Mouse (Mus musculus) lung, embryonic 16.5 days (tissue): Measurements from ENCODE around the gene Mavs. TPM values are rescaled to one million over a fixed set of nuclear protein-coding genes. Genes with fewer than 3 reads are reported as not detected.

Source experiments
- microRNA-seq: library from miRNA; unstranded; fragments of <30 nt; microRNA quantifications from one replicate; pipeline ENCODE4, GENCODE M21; 2016
- polyA plus RNA-seq: library from polyadenylated mRNA; unstranded; fragments of >200 nt; fragmentation: Nextera tagmentation; extraction: Ambion mirVana; gene quantifications from 2 replicates; pipeline ENCODE4 v1.2.1, GENCODE M21; 2015

Gene Mavs
- polyA plus RNA-seq, 1 experiment from 2014 or later = 20.6 TPM

Small RNA genes lying within 50 kb of the gene (microRNA-seq; reads per million reads assigned to microRNA genes)
- gene Mir103-2 = 61.8 reads per million, percentile 45 among the genes with 10 or more reads in this experiment

Other genes with a start within 250 kb of the Mavs start
- gene Gfra4, start 191.0 kb upstream of the Mavs start, polyA plus RNA-seq = 8.2 and 9.3 TPM in 2 replicates
- gene Adam33, start 170.2 kb upstream of the Mavs start, polyA plus RNA-seq = 6.5 and 7.1 TPM in 2 replicates
- gene Siglec1, start 147.3 kb upstream of the Mavs start, polyA plus RNA-seq = 0.34 and 0.59 TPM in 2 replicates
- 16.0 and 17.2 TPM in 2 replicates for gene Hspa12b, start 106.8 kb upstream of the Mavs start, polyA plus RNA-seq
- gene Gm11037, start 100.6 kb upstream of the Mavs start, polyA plus RNA-seq = not detected in 2 replicates
- 57.9 and 63.5 TPM in 2 replicates for gene 1700037H04Rik, start 74.0 kb upstream of the Mavs start, polyA plus RNA-seq
- gene Cenpb, start 54.0 kb upstream of the Mavs start, polyA plus RNA-seq = 8.4 and 9.5 TPM in 2 replicates
- gene Cdc25b, start 47.1 kb upstream of the Mavs start, polyA plus RNA-seq = 61.0 TPM in 2 replicates
- 6.5 and 8.8 TPM in 2 replicates for gene Spef1, start 46.8 kb upstream of the Mavs start, polyA plus RNA-seq
- 29.0 and 29.7 TPM in 2 replicates for gene Ap5s1, start 27.0 kb upstream of the Mavs start, polyA plus RNA-seq
- gene Pank2, start 28.4 kb downstream of the Mavs start, polyA plus RNA-seq = 24.5 and 28.4 TPM in 2 replicates
- gene Rnf24, start 118.8 kb downstream of the Mavs start, polyA plus RNA-seq = 3.4 TPM in 2 replicates